Mouse (Mus musculus) gonadal fat pad, adult 2 months (tissue): ENCODE results near the gene Synj1. TPM values are rescaled to one million over a fixed set of nuclear protein-coding genes. Genes with fewer than 3 reads are reported as not detected.

Experiments
- DNase-seq: peaks from one replicate; pipeline ENCODE4 v3.0.0-alpha.2; 2012; ENCODE audit warnings: low read depth
- polyA plus RNA-seq: library from polyadenylated mRNA; depleted of rRNA; stranded (reverse); fragments of >200 nt; gene quantifications from 2 replicates; pipeline ENCODE4 v1.2.3, GENCODE M21; 2012

Gene Synj1
- polyA plus RNA-seq, 1 experiment, result 15.1 TPM

DNA sequence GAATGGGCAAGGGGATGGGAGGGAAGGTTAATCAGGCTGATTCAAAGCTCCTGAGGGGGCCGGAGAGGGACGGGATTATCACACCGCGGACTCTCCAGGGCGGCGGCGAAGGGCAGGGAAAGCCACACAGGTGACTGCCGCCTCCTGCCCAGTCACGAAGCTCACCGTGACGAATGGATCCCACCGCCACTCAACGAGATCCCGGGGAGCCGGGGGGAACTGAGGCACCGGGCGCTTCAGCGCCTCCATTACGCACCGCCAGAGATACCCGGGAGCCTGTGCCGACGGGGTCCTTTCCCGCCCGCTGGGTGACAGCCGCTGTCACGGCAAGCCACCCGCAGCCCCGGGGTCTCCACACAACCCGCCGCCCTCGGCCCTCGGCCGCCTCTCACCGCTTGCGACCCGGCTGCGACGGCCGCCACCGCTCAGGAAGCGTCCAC, 507 bp downstream of the Synj1 start:
- DNase-seq, result no peak

DNA sequence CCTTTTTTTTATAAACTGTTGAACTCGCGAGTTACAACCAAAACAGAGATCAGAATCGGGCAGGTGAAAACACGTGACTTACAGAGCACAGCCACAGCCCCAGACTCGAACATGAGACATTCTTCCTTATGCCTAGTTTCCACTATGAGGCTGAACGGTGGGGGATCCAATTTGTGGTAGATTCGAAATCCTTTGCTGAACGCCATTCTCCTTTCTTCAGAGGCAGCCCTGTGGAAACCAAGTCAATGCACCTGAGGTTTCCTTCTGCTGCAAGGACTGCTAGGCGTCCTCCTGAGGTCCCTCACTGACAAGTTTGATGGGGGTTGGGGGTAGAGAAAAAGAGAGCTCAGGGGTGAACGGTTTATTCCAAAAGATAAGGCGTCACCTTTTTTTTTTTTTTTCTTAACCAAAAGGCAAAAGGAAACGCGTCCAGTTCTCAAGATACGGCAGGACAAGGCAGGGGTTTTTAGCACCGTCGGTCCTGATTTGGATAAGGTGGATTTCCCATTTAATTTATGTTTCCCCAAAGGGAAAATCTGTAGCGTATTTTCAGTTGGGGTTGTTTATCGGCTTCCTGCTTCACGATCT, 1.1 kb downstream of the Synj1 start:
- no peak for DNase-seq

- DNase-seq, result no peak
These were observed 6.1 kb downstream of the Synj1 start for GRCm38 (mm10) chr16:91004915-91005538.

- no peak for DNase-seq
These were observed 10.0 kb downstream of the Synj1 start for GRCm38 (mm10) chr16:91001098-91001497.

GRCm38 (mm10) chr16:90999827-91000226, 11.3 kb downstream of the Synj1 start:
- DNase-seq, result no peak

- DNase-seq, result no peak
These were observed 13.3 kb downstream of the Synj1 start for GRCm38 (mm10) chr16:90997822-90998221.

DNA sequence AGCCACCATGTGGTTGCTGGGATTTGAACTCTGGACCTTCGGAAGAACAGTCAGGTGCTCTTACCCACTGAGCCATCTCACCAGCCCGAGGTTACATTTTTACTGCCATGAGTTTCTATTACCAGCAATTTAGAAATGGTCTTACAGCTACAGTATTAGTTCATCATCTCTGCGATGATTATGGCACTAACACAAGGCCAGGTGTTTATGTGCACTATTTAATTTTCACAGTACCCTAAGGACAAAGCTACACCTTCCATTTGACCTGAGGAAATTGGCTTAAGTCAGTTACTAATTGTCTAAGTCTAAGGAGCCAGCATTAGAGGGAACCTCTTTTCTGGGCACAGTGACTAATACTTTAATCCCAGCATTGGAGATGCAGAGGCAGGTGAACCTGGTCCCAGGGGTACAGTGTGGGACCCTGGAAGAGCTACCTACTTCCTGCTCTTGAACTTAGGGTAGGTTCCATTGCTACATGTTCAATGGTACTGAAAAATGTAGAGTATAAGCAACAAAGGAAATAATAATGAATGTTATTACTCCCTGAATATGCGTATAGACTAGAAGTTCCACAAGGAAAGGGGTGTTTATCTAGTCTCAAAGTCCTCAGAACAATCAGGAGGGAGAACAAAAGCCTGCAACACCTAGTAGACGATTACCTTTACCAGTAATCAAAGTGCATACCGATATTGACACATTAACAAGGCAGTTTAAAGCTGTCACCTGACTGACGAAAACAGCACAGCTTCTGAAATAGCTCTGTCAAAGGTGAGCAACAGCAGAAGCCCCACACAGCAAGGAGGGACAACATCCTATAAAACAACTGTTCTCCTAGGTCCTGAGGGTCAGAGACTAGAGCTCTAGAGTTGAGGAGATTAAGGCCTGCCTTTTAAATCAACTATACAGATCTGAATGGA, 14.5 kb downstream of the Synj1 start:
- no peak for DNase-seq

- no peak for DNase-seq
These were observed 15.6 kb downstream of the Synj1 start for GRCm38 (mm10) chr16:90995498-90995897.

GRCm38 (mm10) chr16:90995023-90995422, 16.1 kb downstream of the Synj1 start:
- DNase-seq, result no peak

- no peak for DNase-seq
These were observed 21.9 kb downstream of the Synj1 start for GRCm38 (mm10) chr16:90989162-90989561.

GRCm38 (mm10) chr16:90988665-90989064, 22.4 kb downstream of the Synj1 start:
- no peak for DNase-seq

DNA sequence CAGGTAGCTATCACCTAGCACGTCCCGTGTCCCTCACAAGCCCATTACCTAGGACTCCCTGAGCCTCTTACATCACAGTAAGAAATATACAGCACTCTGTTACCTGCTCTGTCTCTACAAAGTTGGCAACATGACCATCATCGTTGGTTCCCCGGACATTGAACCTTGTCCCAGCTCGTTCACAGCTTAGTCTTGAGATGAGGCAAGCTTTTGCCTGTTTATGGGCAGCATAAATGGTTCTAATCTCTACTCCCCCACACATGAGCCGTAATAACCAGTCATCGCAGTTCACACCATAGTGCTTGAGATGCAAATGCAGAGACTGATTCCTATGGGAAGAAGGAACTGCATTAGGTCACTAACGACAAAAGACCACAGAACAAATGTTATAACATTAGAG, 23.1 kb downstream of the Synj1 start:
- DNase-seq, result peak; percentile 84

GRCm38 (mm10) chr16:90971004-90971403, 40.1 kb downstream of the Synj1 start:
- no peak for DNase-seq

DNA sequence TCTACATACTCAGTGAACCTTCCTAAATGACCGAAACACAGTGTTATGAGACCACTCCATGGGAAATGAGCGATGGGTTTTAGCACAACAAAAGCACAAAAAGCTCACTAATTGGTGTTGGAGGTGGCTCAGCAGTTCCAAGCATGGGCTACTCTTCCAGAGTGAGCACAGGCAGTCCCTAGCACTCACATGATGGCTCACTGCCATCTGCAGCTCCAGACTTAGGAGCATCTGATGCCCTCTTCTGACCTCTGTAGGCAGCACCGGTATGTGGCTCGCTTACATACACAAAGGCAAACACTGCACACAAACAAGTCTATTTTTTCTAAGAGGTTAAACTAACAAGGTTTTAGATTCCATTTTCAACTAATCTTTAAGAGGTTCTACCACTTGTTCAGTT, 44.9 kb downstream of the Synj1 start:
- no peak for DNase-seq

GRCm38 (mm10) chr16:90964302-90964701, 46.8 kb downstream of the Synj1 start:
- DNase-seq, result no peak

- no peak for DNase-seq
These were observed 47.2 kb downstream of the Synj1 start for GRCm38 (mm10) chr16:90963866-90964265.

GRCm38 (mm10) chr16:90963231-90963630, 47.9 kb downstream of the Synj1 start:
- DNase-seq, result no peak

GRCm38 (mm10) chr16:90958301-90959085, 52.6 kb downstream of the Synj1 start:
- DNase-seq, result no peak

DNA sequence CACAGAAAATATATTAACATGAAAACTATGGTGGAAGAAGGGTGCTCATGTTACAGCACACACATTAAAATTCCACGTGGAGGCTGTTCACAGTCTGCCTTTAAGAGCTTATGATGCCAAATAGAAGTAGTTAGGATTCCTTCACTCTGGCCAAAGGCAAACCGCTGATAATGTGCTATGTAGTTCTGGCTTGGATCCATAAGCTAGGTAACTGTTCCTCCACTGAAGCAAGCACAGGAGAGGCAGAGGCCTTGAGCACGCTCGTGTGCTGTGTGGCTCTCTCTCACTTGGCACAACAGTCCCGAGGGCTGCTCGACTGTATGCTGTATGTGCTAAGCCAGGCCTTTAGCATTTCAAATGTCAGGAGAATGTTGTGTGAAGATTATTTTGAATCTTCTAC, 55.6 kb downstream of the Synj1 start:
- no peak for DNase-seq

DNA sequence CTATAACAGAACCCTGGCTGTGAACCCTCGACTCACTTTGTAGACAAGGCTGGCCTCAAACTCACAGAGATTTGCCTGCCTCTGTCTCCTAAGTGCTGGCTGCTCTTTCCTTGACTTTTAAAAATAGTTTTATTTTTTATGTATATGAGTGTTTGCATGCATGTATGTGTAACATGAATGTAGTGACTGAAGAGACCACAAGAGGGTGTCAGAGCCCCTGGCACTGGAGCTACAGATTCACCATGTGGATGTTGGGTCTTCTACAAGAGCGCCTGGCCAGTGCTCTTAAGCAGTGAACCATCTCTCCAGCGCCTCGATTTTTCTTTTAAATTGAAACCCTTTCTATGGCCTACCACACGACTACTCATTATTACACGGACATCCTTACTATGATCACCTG, 57.3 kb downstream of the Synj1 start:
- no peak for DNase-seq

DNA sequence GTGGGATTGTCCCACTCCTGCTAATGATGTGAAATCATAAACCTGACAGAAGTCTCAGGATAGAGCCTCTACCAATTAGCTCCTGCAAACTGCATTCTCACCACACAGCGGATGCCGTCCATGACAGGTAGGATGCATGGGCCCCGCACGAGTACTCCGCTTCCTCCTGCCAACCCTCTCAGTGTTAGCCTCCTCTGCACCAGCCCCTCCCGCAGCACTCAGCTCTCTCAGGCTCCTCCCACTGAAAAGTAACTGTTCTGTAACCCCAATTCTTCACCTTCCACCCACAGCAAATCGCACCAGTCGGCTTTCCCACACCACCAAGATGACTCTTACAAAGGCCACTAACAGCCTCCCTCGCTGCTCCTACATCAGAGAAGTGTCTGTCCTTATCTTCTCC, 58.0 kb downstream of the Synj1 start:
- DNase-seq, result no peak

- DNase-seq, result no peak
These were observed 60.6 kb downstream of the Synj1 start for GRCm38 (mm10) chr16:90950354-90950963.
